Mouse (Mus musculus): ENCODE measurements around the gene Smim7. TPM values are rescaled to one million over a fixed set of nuclear protein-coding genes. Genes with fewer than 3 reads are reported as not detected.

The Smim7 gene
- total and polyA plus RNA-seq, 3 experiments = 39.3 to 43.6 TPM; not detected in 1

- no peak overlapping the region for H3K27ac ChIP-seq (ENCODE audit: control insufficient read depth, low read depth, low read length)
- peaks cover 0 to 14% of the 10 kb centered on the region in 2 experiments; a peak in 2 of 4 replicates for H3K36me3 ChIP-seq (ENCODE audit: control insufficient read depth in 1 of 2, insufficient read depth in 2 of 2, low read length in 2 of 2)
- no peak for DNase-seq (ENCODE audit: low read depth, low spot score)
- no peak overlapping the region for H3K4me3 ChIP-seq (ENCODE audit: control insufficient read depth in 1 of 2, insufficient read depth in 1 of 2, low read depth in 2 of 2, low read length in 2 of 2)
- no peak overlapping the region for H3K9ac ChIP-seq (ENCODE audit: control insufficient read depth, low read depth, low read length, poor library complexity, severe bottlenecking)
- no peaks in the 10 kb centered on the region for H3K9me3 ChIP-seq (replicated peaks; ENCODE audit: insufficient read depth, low read length)
- H3K4me1 ChIP-seq (ENCODE audit: control insufficient read depth in 1 of 2, insufficient read depth in 2 of 2, low read length in 2 of 2) = peaks cover 9 to 15% of the 10 kb centered on the region in 2 experiments
- TF ChIP-seq NELFE (IDR thresholded peaks at IDR 0.05; ENCODE audit: low read depth, low read length) = no peak
- no peak for TF ChIP-seq BHLHE40 (IDR thresholded peaks at IDR 0.05; ENCODE audit: borderline replicate concordance, low read depth, low read length)
- no peak for TF ChIP-seq MYC (IDR thresholded peaks at IDR 0.05; ENCODE audit: low read depth, low read length)
- no peak for TF ChIP-seq KAT2A (conservative IDR thresholded peaks at IDR 0.05; ENCODE audit: low read depth, low read length)
- no peak for TF ChIP-seq ZMIZ1 (IDR thresholded peaks at IDR 0.05; ENCODE audit: low read depth, low read length)
- no peak for TF ChIP-seq MYB (IDR thresholded peaks at IDR 0.05; ENCODE audit: low read depth, low read length)
- TF ChIP-seq GATA1 (IDR thresholded peaks at IDR 0.05; ENCODE audit: low read depth, low read length) = no peak
- TF ChIP-seq POLR2AphosphoS5 (IDR thresholded peaks at IDR 0.05; ENCODE audit: borderline replicate concordance, low read depth, low read length) = no peak
- no peak for TF ChIP-seq ZC3H11A (IDR thresholded peaks at IDR 0.05; ENCODE audit: low read depth, low read length)
- no peak for TF ChIP-seq CHD1 (IDR thresholded peaks at IDR 0.05; ENCODE audit: low read depth, low read length)
- TF ChIP-seq HCFC1 (IDR thresholded peaks at IDR 0.05; ENCODE audit: low read depth, low read length) = no peak
- H3K79me2 ChIP-seq (ENCODE audit: control insufficient read depth, insufficient read depth, low read length, poor library complexity) = no peaks in the 10 kb centered on the region
- H3K27me3 ChIP-seq (ENCODE audit: control insufficient read depth in 1 of 2, insufficient read depth in 2 of 2, low read length in 2 of 2) = no peaks in the 10 kb centered on the region
These were observed 15.1 kb downstream of the Smim7 start for GRCm38 (mm10) chr8:72555770-72556169.

GRCm38 (mm10) chr8:72549314-72549892 is 21.5 kb downstream of the Smim7 start:
- Histone ChIP-seq H3K27ac (ENCODE audit: control insufficient read depth, low read depth, low read length) (peak overlapping the region; percentile 41), H3K4me3 (ENCODE audit: control insufficient read depth in 1 of 2, insufficient read depth in 1 of 2, low read depth in 2 of 2, low read length in 2 of 2) (peak overlapping the region; percentile 72 to 77), H3K79me2 (ENCODE audit: control insufficient read depth, insufficient read depth, low read length, poor library complexity) (peaks cover 41% of the 10 kb centered on the region)

More at GRCm38 (mm10) chr8:72549314-72549892, 21.5 kb downstream of the Smim7 start:
- Histone ChIP-seq H3K9me3 (replicated peaks; ENCODE audit: insufficient read depth, low read length) (no peaks in the 10 kb centered on the region), H3K9ac (ENCODE audit: control insufficient read depth, low read depth, low read length, poor library complexity, severe bottlenecking) (peak overlapping the region; percentile 80), H3K36me3 (ENCODE audit: control insufficient read depth in 1 of 2, insufficient read depth in 2 of 2, low read length in 2 of 2) (peaks cover 7 to 35% of the 10 kb centered on the region in 2 experiments), H3K27me3 (ENCODE audit: control insufficient read depth in 1 of 2, insufficient read depth in 2 of 2, low read length in 2 of 2) (no peaks in the 10 kb centered on the region), H3K4me1 (ENCODE audit: control insufficient read depth in 1 of 2, insufficient read depth in 2 of 2, low read length in 2 of 2) (peaks cover 7 to 13% of the 10 kb centered on the region in 2 experiments)
- peak in 1 of 2 experiments; percentile 34; a peak in 1 of 4 replicates for TF ChIP-seq EP300 (IDR thresholded peaks at IDR 0.05; ENCODE audit: low read depth in 1 of 2, low read length in 2 of 2)
- TF ChIP-seq RAD21 (IDR thresholded peaks at IDR 0.05; ENCODE audit: low read depth, low read length) = no peak
- 0 out of 2 replicates have a peak, but pooled peaks have one; percentile 14 for TF ChIP-seq BHLHE40 (IDR thresholded peaks at IDR 0.05; ENCODE audit: borderline replicate concordance, low read depth, low read length)
- 0 out of 2 replicates have a peak, but pooled peaks have one; percentile 31 for TF ChIP-seq MYC (IDR thresholded peaks at IDR 0.05; ENCODE audit: low read depth, low read length)
- no peak for TF ChIP-seq NRF1 (IDR thresholded peaks at IDR 0.05; ENCODE audit: insufficient read depth, low read depth, low read length, poor library complexity, severe bottlenecking)
- TF ChIP-seq MXI1 (IDR thresholded peaks at IDR 0.05; ENCODE audit: low read depth, low read length) = peak; percentile 66; the same call in 1 of the 2 replicates
- peak; percentile 81 for TF ChIP-seq ETS1 (IDR thresholded peaks at IDR 0.05; ENCODE audit: low read depth, low read length)
- TF ChIP-seq POLR2A (IDR thresholded peaks at IDR 0.05; ENCODE audit: control insufficient read depth in 1 of 2, insufficient read depth in 1 of 2, low read depth in 1 of 2, low read length in 2 of 2, poor library complexity in 1 of 2) = no peak
- TF ChIP-seq USF1 (IDR thresholded peaks at IDR 0.05; ENCODE audit: low read depth, low read length) = peak; percentile 9; the same call in 1 of the 2 replicates
- peak; percentile 83 for TF ChIP-seq GATA1 (IDR thresholded peaks at IDR 0.05; ENCODE audit: low read depth, low read length)
- TF ChIP-seq HCFC1 (IDR thresholded peaks at IDR 0.05; ENCODE audit: low read depth, low read length) = 0 out of 2 replicates have a peak, but pooled peaks have one; percentile 36
- TF ChIP-seq SIN3A (IDR thresholded peaks at IDR 0.05; ENCODE audit: low read length) = peak; percentile 68
- peak; percentile 69 for DNase-seq (ENCODE audit: low read depth, low spot score)

Measured in MEL (cell line).